Mouse (Mus musculus): ENCODE measurements at regions not wholly inside any gene's neighbourhood (a gene's known extent, or its start where the extent isn't known, plus 50 kb on each side); places are given as distances from the start of the nearest gene placed in this dataset.

GRCm38 (mm10) chr3:56302346-56303185, 119.1 kb upstream of the Nbea start:
- no peak for DNase-seq

DNA sequence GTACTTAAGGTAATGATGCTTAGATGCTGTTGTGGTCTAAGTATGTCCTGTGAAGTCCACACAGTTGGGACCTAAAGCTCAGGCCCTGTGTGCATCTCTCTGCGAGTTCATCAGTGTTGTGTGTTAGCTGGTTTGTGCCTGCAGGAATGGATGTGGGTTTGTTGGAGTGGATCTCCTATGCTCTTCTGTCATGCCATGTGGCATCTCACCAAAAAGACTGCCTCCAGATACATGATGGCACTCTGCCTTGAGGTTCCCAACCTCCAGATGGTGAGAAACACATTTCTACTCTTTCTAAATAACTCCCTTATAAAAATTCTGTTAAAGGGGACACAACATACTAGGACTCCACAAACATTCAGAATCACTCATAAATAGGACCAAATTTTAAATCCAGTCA, 117.3 kb upstream of the Nbea start:
- no peak for DNase-seq

- DNase-seq = no peak
Measured at GRCm38 (mm10) chr3:56295578-56295977, 112.1 kb upstream of the Nbea start.

DNA sequence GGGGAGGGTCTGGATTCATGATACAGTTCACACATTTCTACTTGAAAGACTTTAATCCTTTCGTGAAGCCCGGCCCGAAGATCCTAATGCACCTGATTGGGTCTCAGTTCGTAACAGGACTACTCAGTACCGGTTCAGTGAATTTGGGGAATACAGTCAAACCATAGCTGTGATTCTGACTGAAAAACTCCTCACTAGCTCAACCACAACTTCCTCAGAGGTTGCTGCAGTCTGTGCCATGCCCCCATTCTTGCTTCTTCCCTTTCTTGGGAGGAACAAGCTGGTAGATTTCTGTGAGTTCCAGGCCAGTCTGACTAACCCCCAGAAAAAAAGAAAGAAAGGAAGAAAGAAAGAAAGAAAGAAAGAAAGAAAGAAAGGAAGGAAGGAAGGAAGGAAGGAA, 98.0 kb upstream of the Nbea start:
- DNase-seq = no peak

GRCm38 (mm10) chr3:56280330-56280957, 96.9 kb upstream of the Nbea start:
- no peak for DNase-seq

DNA sequence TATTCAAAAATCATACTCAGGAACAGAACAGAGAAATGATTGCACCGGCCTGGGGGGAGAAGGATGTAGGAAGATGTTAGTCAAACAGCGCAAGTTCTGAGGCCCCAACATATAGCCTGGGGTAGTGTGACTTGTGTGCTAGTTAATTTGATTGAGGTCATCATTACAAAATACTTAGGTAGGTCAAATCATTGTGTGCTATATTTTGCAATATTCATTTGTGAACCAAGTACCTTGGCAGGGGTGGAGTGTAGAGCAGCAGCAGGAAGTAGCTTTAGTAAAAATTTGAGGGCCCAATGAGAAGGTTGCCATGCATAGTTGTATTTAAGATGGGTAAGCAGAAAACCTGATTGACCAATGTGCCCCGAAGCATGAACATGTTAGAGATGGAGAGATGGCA, 89.1 kb upstream of the Nbea start:
- DNase-seq = no peak

- peak; percentile 3 for DNase-seq
Measured at GRCm38 (mm10) chr3:56270241-56270830, 86.8 kb upstream of the Nbea start.

- no peak for DNase-seq
Measured at GRCm38 (mm10) chr3:56261800-56262561, 78.5 kb upstream of the Nbea start.

DNA sequence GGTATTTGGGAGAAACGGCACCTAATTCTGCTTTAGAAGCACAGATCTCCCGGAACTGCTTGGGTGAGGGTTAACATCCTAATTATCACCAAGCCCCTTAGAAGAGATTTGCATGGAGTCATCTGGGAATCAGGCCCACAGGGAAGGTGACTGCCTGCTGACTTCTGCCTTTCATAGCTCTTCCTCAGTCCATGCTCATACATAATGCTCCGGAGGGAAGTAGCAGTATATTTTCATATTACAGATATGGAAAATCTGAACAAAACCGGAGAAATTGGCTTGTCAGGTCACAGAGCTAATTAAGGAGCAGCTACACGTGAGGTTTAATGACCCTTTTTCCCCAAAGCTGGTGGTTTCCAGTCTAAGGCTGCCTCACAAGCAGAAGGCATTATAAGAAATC, 72.8 kb upstream of the Nbea start:
- DNase-seq = no peak

DNA sequence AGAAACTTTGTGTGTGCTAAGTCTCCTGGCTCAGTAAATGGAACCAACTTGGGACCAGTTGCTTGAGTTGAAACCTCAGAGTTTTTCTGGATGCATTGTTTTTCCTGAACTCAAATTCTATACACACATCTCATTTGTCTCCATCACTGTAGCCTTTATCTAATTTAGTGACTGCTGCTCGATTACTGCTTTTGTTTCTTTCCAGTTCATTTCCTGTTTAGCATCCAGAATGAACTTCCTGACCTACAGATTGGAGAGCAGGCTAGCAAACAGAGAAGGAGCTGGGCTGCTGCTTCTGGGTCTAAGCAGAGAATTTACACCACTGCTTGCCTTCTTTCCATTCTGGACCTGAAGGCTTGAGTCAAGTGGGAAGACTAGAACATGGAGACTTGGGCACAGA, 60.9 kb upstream of the Nbea start:
- no peak for DNase-seq

- no peak for DNase-seq
Measured at GRCm38 (mm10) chr3:56238228-56238627, 54.7 kb upstream of the Nbea start.

- no peak for DNase-seq
Measured at GRCm38 (mm10) chr3:56236163-56236562, 52.7 kb upstream of the Nbea start.

All from kidney, adult 11 months (tissue).